Mouse (Mus musculus): ENCODE measurements around the gene Rfc2.

- TF ChIP-seq POLR2A (IDR thresholded peaks at IDR 0.05; ENCODE audit: control insufficient read depth, extremely low read depth, insufficient read depth, low read length, poor library complexity) (no peak), CTCF (IDR thresholded peaks at IDR 0.05; ENCODE audit: borderline replicate concordance, control insufficient read depth, extremely low read depth, insufficient read depth, low read length, poor library complexity) (no peak)
Measured at GRCm38 (mm10) chr5:134568964-134569491, 12.1 kb upstream of the Rfc2 start.
